Mouse (Mus musculus) leukemia stem cell, adult 10-12 weeks (primary cell): ENCODE measurements around the gene Ralgps2. TPM values are rescaled to one million over a fixed set of nuclear protein-coding genes. Genes with fewer than 3 reads are reported as not detected.

Experiments used
- polyA plus RNA-seq: library from polyadenylated mRNA; stranded (reverse); fragments of >175 nt; gene quantifications from 2 replicates; pipeline ENCODE4 v1.2.3, GENCODE M21; 2012; ENCODE audit warnings: low replicate concordance

Ralgps2 gene
- 25.9 and 47.6 TPM in 2 replicates for polyA plus RNA-seq

DNA sequence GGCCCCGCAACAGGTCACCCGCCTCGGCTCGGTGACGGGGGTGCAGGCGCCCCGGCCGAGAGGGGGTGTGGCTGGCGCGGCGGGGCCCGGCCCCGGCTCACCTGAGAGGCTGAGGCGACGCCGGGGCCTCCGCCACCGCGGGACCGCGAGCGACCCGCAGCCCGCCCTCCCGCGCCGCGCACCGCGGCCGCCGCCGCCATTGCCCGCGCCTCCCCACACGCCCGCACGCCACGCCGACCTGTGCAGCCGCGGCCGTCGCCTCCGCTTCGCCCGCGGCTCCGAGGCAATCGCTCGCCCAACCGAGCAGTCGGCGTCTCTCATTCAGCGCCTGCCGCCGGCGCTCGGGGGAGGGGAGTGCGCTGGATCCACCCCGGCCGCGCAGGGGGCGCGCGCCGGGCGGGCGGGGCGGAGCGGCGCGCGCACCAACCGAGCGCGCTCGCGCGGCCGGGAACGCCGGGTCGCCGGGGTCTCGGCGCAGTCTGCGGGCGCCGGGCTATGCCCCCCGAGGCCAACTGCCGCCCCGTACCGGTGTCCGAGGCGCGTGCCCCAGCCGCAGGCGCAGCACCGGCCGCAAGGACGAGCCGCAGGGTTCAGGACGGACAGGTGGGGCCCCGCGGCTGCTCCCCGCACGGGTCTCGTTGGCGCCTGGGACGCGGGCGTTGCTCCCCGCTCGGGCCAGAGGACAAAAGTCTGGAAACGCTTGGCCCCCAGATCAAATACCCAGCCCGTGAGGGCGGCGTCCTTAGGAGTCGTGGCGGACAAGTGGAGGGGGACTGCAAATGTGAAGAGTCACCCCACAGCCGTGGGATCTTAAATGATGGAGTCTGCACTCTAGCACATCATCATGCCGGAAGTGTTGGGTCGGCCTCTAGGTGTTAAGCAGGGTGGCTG, at the start of gene Ralgps2:
Gene Ralgps2, minus strand, starts transcription at position 376 of the 891 bp plus-strand sequence.

DNA sequence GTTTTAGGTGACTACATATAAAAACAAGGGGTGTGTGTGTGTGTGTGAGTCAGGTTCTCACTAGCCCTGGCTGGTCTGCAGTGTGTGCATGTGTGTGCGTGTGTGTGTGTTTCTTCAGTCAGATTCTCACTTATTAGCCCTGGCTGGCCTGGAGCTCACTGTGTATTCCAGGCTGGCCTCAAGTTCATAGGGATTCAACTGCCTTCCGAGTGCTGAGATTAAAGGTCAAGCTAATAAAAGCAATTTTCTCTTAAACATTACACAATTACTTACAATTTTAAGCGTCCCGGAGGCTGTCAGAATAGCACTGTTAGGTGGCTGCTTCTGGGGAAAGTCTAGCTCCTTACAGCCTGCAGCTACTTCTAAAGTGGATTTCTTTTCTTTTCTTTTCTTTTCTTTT, 101.2 kb downstream of the Ralgps2 start, which contains the start of gene Angptl1:
Gene Angptl1, plus strand, starts transcription at position 386 of the 400 bp plus-strand sequence.

Other genes starting within 250 kb of the Ralgps2 start
- 6.9 and 8.4 TPM in 2 replicates for gene Fam20b, start 220.5 kb downstream of the Ralgps2 start, polyA plus RNA-seq
- gene Angptl1, start 101.1 kb downstream of the Ralgps2 start, polyA plus RNA-seq = not detected in 2 replicates
- gene Tex35, start 169.1 kb upstream of the Ralgps2 start, polyA plus RNA-seq = not detected in 2 replicates